ENCODE assay signal across 9 mouse cellular contexts in the genomic region with DNA sequence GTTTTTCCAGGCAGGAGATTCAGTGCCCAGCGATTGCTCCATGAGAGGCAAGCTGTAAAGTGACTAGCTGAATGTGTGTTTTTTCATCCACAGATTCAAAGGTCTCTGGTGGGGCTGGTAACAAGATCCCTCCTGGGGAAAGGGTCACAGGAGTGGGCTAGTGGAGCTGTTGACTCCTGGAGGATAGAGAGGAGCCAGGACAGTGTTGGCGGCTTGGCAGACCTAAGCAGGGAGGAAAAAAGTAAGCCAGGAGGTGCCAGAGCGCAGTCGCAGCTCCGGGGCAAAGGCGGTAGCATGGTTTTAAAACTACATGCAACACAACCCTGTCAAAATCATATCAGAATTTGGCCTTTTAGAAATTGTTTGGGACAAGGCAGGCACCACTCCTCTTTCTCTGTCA. TPM values are rescaled to one million over a fixed set of nuclear protein-coding genes. Genes with fewer than 3 reads are reported as not detected.
DNase-seq lines count a peak whose midpoint lies in the region; ATAC-seq and TF ChIP-seq lines count a peak whose summit lies in the region.
"Had no signal": no experiment of that assay in that cellular context is flagged by ENCODE, and none has a peak within 500 bp of the region (broad histone marks: within the 10 kb centered on the region; RNA-seq: fewer than 3 reads in every experiment).

No protein-coding gene starts in this region.

- no peaks in the 10 kb centered on the region for H3K4me1 ChIP-seq in midbrain, embryonic 12.5 days

- H3K9me3 ChIP-seq in midbrain, embryonic 12.5 days: no peaks in the 10 kb centered on the region

- TF ChIP-seq CTCF in gastrocnemius, adult 2 months (IDR thresholded peaks at IDR 0.05): no peak

- WGBS in midbrain, embryonic 12.5 days: 73% methylated on average over 6 of the region's 6 CpGs

- peak; percentile 63 for DNase-seq in gastrocnemius, adult 2 months
- no peak for DNase-seq in gastrocnemius, postnatal 10 days
- DNase-seq in gastrocnemius, postnatal 25 days: peak; percentile 27
- peak; percentile 20 for DNase-seq in kidney, adult 11 months
- no peak for DNase-seq in left cerebral cortex, postnatal 25 days (ENCODE audit: low spot score in 2 of 2)
- DNase-seq in cerebellum, postnatal 14 days: no peak

- peak overlapping the region; percentile 45 for H3K4me3 ChIP-seq in gastrocnemius, adult 2 months
- H3K4me3 ChIP-seq in midbrain, embryonic 12.5 days: peak overlapping the region; percentile 22; the same call in 1 of the 2 replicates

- intact Hi-C loops in gastrocnemius, adult 2 months (cut with DNase I): no loop called here
- intact Hi-C loops in left cerebral cortex, postnatal 25 days (cut with DNase I): no loop called here

- no peaks in the 10 kb centered on the region for H3K36me3 ChIP-seq in midbrain, embryonic 12.5 days

- H3K4me2 ChIP-seq in midbrain, embryonic 12.5 days (replicated peaks): peak overlapping the region; percentile 21

- H3K9ac ChIP-seq in midbrain, embryonic 12.5 days (replicated peaks): no peak overlapping the region

- no peak for ATAC-seq in midbrain, embryonic 12.5 days (ENCODE audit: low FRiP score, low read depth)
- no peak for ATAC-seq in cerebellum, adult (ENCODE audit: insufficient number of reproducible peaks, low FRiP score, low TSS enrichment)

- H3K27me3 ChIP-seq in midbrain, embryonic 12.5 days: no peaks in the 10 kb centered on the region

- peak overlapping the region; percentile 85 for H3K27ac ChIP-seq in gastrocnemius, adult 2 months
- H3K27ac ChIP-seq in midbrain, embryonic 12.5 days (replicated peaks): no peak overlapping the region

RNA-seq across cellular contexts. Expression of gene Slc38a4, which starts 52.6 kb away (rescaled TPM):
- total RNA-seq in gastrocnemius, adult 2 months (2021): 100 to 1,000 TPM; 142 to 248 TPM
- 100 to 1,000 TPM; 155 to 167 TPM for total RNA-seq in gastrocnemius, postnatal 10 days (2021)
- total RNA-seq in gastrocnemius, postnatal 25 days (2021): 100 to 1,000 TPM in 1 of 2 experiments, 10 to 100 TPM in 1; 95.2 to 190 TPM
- 14.2 and 17.3 TPM in 2 replicates for polyA plus RNA-seq in midbrain, embryonic 12.5 days (2016; fragmentation: Nextera tagmentation; extraction: Ambion mirVana)
- total RNA-seq in left cerebral cortex, postnatal 25 days (2021): 1 to 10 TPM; 1.2 to 1.4 TPM
- total RNA-seq: neutrophil, adult 5-6 weeks had no signal

Comparison
In these comparisons a context has a peak if more than half of its experiments do, and no peak if none do; other contexts are left out.
1. DNase-seq: peak in gastrocnemius, adult 2 months (single experiment), gastrocnemius, postnatal 25 days (single experiment) and kidney, adult 11 months (single experiment); none in gastrocnemius, postnatal 10 days (single experiment), left cerebral cortex, postnatal 25 days (0 of 2) and cerebellum, postnatal 14 days (0 of 2).
2. RNA of gene Slc38a4, which starts 52.6 kb away (total RNA-seq): 142 to 248 TPM in gastrocnemius, adult 2 months, 95.2 to 190 TPM in gastrocnemius, postnatal 25 days and 155 to 167 TPM in gastrocnemius, postnatal 10 days; 1.2 to 1.4 TPM in left cerebral cortex, postnatal 25 days; every median in the first group is over 10 times any median in the second.